Mouse (Mus musculus) G1E-ER4 (cell line): ENCODE measurements around the gene Slc29a1. TPM values are rescaled to one million over a fixed set of nuclear protein-coding genes. Genes with fewer than 3 reads are reported as not detected.

Source experiments
- GATA1 ChIP-seq: IDR thresholded peaks from one replicate; pipeline ENCODE4 v1.8.0; 2012; ENCODE audit warnings: low read length, inconsistent platforms
- polyA plus RNA-seq: library from polyadenylated mRNA; stranded (reverse); fragments of >175 nt; gene quantifications from 2 replicates; pipeline ENCODE4 v1.2.3, GENCODE M21; 2012

Gene Slc29a1
- polyA plus RNA-seq, 1 experiment, result 136 TPM

DNA sequence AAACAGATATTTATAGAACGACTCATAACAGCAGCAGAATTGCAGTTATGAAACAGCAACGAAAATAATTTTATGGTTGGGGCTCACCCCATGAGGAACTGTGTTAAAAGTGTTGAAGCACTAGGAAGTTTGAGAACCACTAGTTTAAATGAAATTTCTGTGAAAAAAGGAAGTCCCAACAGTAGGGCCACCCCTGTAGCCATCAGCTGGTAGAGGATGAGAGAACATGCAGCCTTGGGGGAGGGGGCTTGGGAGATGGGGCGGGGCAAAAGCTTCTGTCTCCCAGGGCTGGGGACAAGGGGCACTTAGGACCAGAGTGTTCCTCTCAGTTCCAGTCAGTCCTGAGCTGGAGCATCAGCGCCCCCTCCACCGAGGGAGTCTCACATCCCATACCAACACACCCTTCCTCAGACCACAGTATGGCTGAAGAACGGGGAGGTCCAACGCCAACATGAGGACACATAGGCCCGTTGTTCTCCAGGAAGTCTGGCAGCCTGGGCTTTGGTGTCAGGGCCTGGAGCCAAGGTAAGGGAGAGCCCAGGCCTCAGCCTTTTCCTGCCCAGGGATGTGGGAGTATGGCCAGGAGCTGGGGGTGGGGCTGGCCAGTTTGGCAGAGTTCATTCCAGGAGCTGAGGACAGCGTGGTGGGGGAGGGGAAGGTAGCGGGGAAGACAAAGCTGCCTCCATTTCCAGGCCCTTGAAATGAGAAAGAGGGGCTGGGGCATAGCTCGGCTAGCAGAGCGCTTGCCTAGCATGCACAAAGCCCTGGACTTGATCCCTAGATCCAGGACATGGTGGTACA, 15.1 kb downstream of the Slc29a1 start:
- TF ChIP-seq GATA1, result no peak

DNA sequence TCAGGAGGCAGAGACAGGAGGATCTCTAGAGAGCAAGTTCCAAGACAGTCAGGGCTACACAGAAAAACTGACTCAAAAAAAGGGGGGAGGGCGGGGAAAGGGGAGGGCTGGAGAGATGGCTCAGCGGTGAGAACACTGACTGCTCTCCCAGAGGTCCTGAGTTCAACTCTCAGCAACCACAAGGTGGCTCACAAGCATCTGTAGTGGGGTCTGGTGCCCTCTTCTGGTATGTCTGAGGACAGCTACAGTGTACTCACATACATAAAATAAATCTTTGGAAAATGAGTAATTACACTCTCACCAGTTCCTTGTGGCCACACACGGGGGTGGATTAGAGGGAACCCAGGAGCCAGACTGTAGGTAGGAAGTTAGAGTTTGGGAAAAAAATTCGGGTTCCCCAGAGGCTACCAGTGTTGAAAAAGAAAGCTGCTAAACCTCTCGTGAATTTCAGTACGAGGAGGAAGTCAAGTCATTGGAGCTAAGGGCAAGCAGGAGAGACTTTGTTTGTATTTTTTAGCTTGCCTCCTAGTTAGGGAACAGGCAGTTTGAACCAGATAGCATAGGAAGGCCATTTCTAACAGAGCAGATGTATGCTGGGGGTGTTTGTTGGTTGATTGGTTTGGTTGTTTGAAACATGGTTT, 16.6 kb downstream of the Slc29a1 start:
- no peak for TF ChIP-seq GATA1

DNA sequence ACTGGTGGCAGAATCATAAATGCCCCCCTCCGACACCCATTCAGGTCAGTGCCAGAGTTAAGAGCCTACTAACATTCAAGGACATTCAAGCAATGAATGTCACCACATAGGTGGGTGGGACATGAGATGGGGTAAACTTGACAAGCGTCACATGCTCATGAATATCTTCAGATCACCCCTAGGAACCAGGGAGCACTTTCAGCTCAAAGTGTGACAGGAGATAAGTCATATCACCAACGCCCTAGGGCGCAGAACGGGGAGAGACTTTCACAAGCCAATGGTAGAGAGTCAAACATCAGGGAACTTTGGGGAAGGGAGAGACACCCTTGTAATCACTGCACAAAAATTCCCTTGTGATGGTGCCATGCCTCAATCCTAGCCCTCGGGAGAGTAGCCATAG, 17.2 kb downstream of the Slc29a1 start:
- peak; percentile 25 for TF ChIP-seq GATA1

DNA sequence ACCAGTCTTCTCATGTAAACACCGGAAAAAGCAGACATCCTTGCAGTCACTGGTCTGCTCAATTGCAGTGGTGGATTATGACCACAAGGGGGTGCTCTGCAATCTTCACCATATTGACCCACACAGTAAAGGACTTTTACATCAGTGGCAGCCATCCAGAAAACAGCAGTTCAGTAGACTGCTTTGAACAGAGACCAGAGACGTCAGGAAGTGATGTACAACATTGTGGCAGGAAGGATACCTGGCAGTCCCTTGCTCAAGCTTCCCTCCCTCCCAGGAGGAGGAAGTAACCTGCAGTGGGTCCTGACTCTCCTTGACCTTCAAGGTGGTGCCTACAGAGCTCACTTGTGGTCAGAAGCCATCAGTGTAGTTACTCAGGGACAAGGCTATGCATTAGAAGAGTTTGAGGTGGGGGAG, 17.8 kb downstream of the Slc29a1 start:
- no peak for TF ChIP-seq GATA1

- no peak for TF ChIP-seq GATA1
Observed at GRCm38 (mm10) chr17:45580958-45581477, 18.4 kb downstream of the Slc29a1 start.

DNA sequence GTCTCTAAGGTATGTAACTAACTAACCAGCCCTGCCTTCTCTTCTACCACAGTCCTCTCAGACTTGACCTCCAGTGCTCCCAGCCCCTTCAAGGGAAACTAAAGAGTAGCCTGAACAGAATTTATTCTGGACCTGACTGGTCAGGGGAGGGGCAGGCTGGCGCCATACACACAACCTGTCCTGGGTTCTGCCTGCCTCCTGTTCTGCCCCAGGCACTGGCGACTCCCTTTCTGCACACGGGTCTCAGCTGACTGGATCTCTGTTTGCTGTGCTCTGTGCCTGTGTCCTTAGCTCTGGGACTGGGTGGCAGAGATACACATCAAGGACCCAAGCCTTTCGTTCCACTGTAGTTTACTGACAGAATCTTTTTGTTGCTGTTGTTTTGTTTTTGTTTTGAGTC, 19.9 kb downstream of the Slc29a1 start:
- TF ChIP-seq GATA1, result no peak

DNA sequence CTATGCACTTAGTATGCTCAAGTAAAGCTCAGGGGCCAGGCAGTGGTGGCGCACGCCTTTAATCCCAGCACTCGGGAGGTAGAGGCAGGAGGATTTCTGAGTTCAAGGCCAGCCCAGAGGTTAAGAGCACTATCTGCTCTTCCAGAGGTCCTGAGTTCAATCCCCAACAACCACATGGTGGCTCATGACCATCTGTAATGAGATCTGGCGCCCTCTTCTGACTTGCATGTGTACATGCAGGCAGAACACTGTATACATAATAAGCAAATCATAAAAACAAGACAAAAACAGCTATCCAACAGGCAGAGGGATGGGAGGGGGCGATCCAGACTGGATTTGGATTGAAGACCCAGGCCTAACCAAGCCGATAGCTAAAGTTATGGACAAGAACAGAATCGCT, 20.6 kb downstream of the Slc29a1 start:
- no peak for TF ChIP-seq GATA1

- TF ChIP-seq GATA1, result no peak
Observed at GRCm38 (mm10) chr17:45578242-45578641, 21.2 kb downstream of the Slc29a1 start.

DNA sequence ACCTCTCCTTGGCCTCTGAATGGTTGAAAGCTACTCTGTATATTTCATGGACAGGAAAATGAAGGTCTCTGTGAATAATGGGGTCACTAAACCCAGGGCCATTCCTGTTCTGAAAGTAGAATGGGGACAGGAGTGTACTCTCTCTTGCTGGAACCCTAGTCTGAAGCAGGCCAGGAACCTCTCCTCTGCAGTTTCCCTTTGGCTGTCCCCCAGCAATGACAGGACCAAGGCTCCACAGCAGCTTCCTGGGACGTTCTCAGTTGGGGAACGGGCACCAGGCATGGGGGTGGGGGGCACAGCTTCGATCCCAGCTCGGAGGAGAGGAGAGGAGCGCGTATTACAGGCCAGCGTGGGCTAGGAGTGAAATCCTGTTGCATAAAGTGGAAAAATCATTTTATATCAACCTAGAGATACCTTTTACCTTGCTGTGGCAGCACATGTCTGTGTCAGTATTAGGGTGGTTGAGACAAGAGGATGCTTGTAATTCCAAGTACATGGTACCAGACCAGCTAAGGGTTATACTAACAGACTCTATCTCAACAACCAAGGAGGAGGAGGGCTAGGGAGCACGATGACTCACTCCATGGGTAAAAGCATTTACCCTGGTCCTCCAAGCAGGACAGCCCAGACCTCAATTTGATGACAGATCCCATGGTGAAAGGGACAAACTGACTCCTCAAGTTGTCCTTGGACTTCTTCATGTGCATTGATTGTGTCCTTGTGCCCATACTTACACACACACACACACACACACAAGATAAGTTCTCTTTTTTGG, 24.1 kb downstream of the Slc29a1 start:
- no peak for TF ChIP-seq GATA1

DNA sequence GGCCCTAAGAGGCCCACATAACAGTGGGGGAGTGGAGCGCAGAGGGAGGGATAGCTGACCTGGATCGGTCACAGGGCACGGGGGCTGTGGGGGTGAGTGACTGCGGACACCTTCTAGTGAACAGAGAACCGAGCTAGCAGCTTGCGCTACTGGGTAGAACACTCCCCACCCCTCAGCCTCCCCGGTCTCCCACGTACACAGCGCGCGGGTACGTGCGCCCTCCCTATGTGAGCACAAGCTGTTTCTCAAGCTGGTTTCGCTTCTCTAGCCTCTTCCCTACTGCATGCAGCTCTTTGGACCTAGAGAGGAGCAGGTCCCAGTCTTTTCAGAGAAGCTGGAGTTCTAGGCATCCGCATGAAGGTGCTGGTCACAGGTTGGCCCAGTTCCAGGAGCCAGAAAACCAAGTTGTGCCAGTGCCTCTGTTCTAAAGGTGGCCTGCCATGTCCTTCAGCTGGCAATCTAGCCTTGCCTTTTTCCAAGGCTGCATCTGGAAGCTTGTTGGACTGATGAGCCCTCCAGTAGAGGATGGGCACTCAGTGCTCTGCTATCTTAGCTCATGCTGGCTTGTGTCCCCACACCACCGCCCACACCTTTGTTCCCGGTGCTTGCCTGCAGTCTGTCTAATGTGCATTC, 25.2 kb downstream of the Slc29a1 start:
- TF ChIP-seq GATA1, result no peak

DNA sequence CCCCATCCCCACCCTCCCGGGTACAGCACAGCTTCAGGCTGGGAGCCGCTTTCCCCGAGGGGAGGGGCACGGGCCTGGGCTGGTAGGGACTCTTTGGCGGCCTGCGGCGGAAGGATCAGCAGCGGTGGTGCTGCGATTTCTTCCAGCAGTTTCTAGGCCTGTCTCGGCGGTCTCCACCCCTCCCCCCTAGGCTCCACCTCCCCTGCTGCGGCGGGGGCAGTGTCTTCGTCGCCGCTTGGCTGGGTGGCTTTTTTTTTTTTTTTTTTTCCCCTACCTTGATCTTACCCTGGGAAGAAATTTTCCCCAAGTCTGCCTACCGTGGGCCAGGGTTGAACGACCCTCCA, 25.7 kb downstream of the Slc29a1 start:
- TF ChIP-seq GATA1, result no peak

GRCm38 (mm10) chr17:45573087-45573779, 26.2 kb downstream of the Slc29a1 start, which contains the start of gene Hsp90ab1:
Gene Hsp90ab1, minus strand, starts transcription at chr17:45573271.
- no peak for TF ChIP-seq GATA1

GRCm38 (mm10) chr17:45572103-45573086, 27.0 kb downstream of the Slc29a1 start:
- no peak for TF ChIP-seq GATA1

DNA sequence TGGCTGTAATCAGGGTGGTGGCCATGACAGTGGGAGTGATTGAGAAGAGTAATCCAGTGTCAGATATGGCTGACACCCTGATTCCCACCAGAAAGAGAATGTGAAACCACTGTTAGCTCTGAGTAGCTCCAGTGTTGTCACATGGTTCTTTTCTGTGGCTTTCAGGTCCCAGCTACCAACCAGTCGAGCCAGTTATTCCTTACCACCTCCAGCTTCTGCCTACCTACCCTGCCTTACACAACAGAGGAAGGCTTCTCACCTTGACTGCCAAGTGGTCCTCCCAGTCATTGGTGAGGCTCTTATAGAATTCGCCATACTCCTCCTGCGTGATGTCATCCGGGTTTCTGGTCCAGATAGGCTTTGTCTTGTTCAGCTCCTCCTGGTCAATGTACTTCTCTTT, 29.4 kb downstream of the Slc29a1 start:
- no peak for TF ChIP-seq GATA1
